Mouse (Mus musculus): Measurements from ENCODE around the gene 2510002D24Rik. TPM values are rescaled to one million over a fixed set of nuclear protein-coding genes. Genes with fewer than 3 reads are reported as not detected.

2510002D24Rik gene
- 36.2 and 40.1 TPM in 2 replicates for polyA plus RNA-seq (2014; fragmentation: Nextera tagmentation; extraction: Ambion mirVana)

DNA sequence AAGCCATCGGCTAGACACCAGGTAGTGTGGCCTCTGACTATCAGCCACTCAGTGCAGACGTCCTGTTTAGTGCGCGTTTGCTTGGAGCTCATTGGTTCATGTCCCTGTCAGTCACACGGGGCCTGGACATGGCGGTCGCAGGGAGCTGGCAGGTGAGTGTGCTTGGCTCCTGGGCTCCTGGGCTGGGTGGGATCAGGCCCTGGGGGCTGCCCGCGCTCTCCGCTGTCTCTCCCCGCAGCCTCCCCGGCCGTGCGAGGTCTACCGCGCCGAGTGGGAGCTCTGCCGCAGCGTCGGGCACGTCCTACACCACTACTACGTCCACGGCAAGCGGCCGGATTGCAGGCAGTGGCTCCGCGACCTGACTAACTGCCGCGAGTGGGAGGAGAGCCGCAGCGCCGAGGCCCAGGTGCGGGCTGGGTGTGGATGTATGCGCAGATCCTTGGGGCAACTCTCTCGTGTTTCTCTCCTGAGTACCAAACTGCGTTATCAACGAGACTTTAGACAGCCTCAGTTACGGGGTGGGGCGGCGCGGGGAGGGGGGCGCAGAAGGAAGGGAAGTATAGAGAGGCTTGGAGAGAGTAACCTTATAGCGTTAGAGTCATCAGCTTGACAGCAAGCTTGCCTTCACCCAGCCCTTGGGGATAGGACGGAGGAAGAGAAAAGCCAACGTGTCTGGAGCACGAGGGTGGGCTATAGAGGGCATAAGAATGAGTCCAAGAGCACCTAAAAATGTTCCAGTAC is at the start of gene 2510002D24Rik, which contains the start of gene Gm28539:
TSS of gene 2510002D24Rik (plus strand) at position 111 of the 741 bp plus-strand sequence.
TSS of gene Gm28539 (plus strand) at position 117 of the 741 bp plus-strand sequence.
- H3K27me3 ChIP-seq (ENCODE audit: control insufficient read depth, insufficient read depth, low read length) = no peaks in the 10 kb centered on the region
- WGBS = 1% methylated on average over 46 of the region's 46 CpGs
- no peaks in the 10 kb centered on the region for H3K9me3 ChIP-seq (ENCODE audit: control insufficient read depth, low read length)
- peak within 1 kb of the TSS; percentile 62 for H3K4me2 ChIP-seq (replicated peaks; ENCODE audit: low read depth, low read length)
- peak within 1 kb of the TSS; percentile 83 for H3K4me3 ChIP-seq (ENCODE audit: low read length)
- H3K36me3 ChIP-seq (ENCODE audit: control insufficient read depth, insufficient read depth, low read length) = peaks cover 36% of the 10 kb centered on the region
- peak within 1 kb of the TSS; percentile 86 for H3K9ac ChIP-seq (ENCODE audit: low read depth, low read length)
- peak; percentile 97 for ATAC-seq (ENCODE audit: low FRiP score, low TSS enrichment)
- H3K27ac ChIP-seq (ENCODE audit: low read depth, low read length) = peak within 1 kb of the TSS; percentile 19; the same call in 1 of the 2 replicates
- H3K4me1 ChIP-seq (ENCODE audit: control insufficient read depth, insufficient read depth, low read length) = no peaks in the 10 kb centered on the region

DNA sequence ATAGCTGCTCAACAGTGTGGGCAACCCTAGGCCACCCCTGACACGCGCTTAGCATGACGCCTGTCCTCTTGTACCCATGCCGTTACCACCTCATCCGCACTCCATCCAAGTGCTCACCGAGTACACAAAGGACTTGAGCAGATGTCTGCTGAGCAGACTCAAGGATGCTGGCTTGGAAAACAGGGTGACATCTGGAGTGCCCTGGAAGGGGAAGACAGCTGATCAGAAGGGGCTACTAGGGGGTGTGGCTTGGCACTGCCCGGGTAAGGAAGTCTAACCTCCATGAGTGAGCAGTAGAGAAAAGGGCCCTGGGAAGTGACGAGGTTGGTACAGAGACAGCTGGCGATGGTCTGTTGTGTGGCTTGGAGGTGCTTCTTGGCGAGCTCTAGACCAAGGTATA is 49.7 kb upstream of the 2510002D24Rik start:
- no peak overlapping the region for H3K4me3 ChIP-seq (ENCODE audit: low read length)
- no peaks in the 10 kb centered on the region for H3K27me3 ChIP-seq (ENCODE audit: control insufficient read depth, insufficient read depth, low read length)
- no peaks in the 10 kb centered on the region for H3K9me3 ChIP-seq (ENCODE audit: control insufficient read depth, low read length)
- no peak for ATAC-seq (ENCODE audit: low FRiP score, low TSS enrichment)
- H3K4me2 ChIP-seq (replicated peaks; ENCODE audit: low read depth, low read length) = no peak overlapping the region
- H3K36me3 ChIP-seq (ENCODE audit: control insufficient read depth, insufficient read depth, low read length) = peaks cover 80% of the 10 kb centered on the region
- 90% methylated on average over 10 of the region's 10 CpGs for WGBS
- H3K27ac ChIP-seq (ENCODE audit: low read depth, low read length) = no peak overlapping the region
- no peak overlapping the region for H3K9ac ChIP-seq (ENCODE audit: low read depth, low read length)
- H3K4me1 ChIP-seq (ENCODE audit: control insufficient read depth, insufficient read depth, low read length) = peaks cover 4% of the 10 kb centered on the region; the same call in 1 of the 2 replicates

- Histone ChIP-seq H3K27ac (ENCODE audit: low read depth, low read length) (no peak overlapping the region), H3K4me2 (replicated peaks; ENCODE audit: low read depth, low read length) (no peak overlapping the region), H3K27me3 (ENCODE audit: control insufficient read depth, insufficient read depth, low read length) (no peaks in the 10 kb centered on the region), H3K4me3 (ENCODE audit: low read length) (no peak overlapping the region), H3K36me3 (ENCODE audit: control insufficient read depth, insufficient read depth, low read length) (peaks cover 85% of the 10 kb centered on the region), H3K9ac (ENCODE audit: low read depth, low read length) (no peak overlapping the region), H3K9me3 (ENCODE audit: control insufficient read depth, low read length) (no peaks in the 10 kb centered on the region), H3K4me1 (ENCODE audit: control insufficient read depth, insufficient read depth, low read length) (no peaks in the 10 kb centered on the region)
- ATAC-seq (ENCODE audit: low FRiP score, low TSS enrichment) = no peak
- WGBS = 82% methylated on average over 10 of the region's 10 CpGs
Observed at GRCm38 (mm10) chr16:18788627-18789406, 47.6 kb upstream of the 2510002D24Rik start.

DNA sequence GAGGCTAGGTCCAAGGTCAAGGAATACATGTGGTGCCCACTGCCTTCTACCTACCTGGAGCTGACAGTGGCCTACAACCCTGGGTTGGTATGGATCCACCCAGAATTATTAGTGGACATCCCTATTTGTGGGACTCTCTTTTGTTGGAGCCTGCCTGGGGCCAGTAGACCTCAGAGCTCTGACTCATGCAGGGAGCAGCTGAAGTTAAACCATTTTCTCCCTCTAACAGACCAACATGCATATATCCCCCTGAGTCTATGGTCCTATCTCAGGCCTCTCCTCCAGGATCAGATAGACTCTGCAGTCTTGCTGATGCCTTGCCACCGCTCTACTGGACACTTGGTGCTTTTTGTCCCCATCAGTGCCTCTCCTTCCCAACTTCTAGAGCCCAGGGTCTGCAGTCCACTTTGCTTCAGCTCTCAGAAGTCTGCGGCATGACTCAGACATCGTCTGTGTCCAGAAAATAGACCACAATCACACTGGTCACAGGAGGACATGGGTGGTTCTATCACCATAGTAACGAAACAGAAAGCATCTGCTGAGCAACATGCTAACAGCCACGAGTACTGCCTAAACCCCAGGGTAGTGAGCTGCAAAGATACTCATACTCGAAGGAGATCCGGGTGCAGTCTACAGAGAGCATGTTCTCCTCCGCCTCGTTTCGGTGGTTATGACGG is 41.0 kb upstream of the 2510002D24Rik start:
- Histone ChIP-seq H3K27ac (ENCODE audit: low read depth, low read length) (no peak overlapping the region), H3K27me3 (ENCODE audit: control insufficient read depth, insufficient read depth, low read length) (no peaks in the 10 kb centered on the region), H3K9me3 (ENCODE audit: control insufficient read depth, low read length) (no peaks in the 10 kb centered on the region), H3K36me3 (ENCODE audit: control insufficient read depth, insufficient read depth, low read length) (peaks cover 87% of the 10 kb centered on the region), H3K4me1 (ENCODE audit: control insufficient read depth, insufficient read depth, low read length) (no peaks in the 10 kb centered on the region), H3K9ac (ENCODE audit: low read depth, low read length) (no peak overlapping the region), H3K4me2 (replicated peaks; ENCODE audit: low read depth, low read length) (no peak overlapping the region), H3K4me3 (ENCODE audit: low read length) (no peak overlapping the region; the same call in 1 of the 2 replicates)
- ATAC-seq (ENCODE audit: low FRiP score, low TSS enrichment) = no peak
- WGBS = 93% methylated on average over 11 of the region's 11 CpGs

DNA sequence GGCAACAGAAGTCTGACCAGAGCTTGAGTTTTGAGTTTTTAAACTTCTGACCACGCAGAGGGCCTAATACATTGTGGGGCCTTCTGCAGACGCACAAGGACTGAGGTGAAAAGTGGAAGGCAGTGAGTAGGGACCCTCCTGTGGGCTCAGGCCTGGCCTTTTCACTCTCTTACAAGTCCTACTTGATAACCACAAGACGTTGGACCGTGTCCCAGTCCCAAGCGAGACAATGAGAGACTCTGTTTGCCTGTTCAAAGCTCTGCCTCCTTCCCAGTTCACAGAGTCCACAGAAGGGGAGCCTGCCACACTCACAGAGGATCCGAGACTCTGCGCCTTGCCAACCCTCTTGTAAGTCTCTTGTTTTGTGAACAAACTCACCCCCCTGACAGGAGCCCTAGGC is 39.7 kb upstream of the 2510002D24Rik start:
- H3K27ac ChIP-seq (ENCODE audit: low read depth, low read length) = no peak overlapping the region
- WGBS = 94% methylated on average over 7 of the region's 7 CpGs
- no peaks in the 10 kb centered on the region for H3K4me1 ChIP-seq (ENCODE audit: control insufficient read depth, insufficient read depth, low read length)
- no peak overlapping the region for H3K9ac ChIP-seq (ENCODE audit: low read depth, low read length)
- H3K4me2 ChIP-seq (replicated peaks; ENCODE audit: low read depth, low read length) = no peak overlapping the region
- H3K27me3 ChIP-seq (ENCODE audit: control insufficient read depth, insufficient read depth, low read length) = no peaks in the 10 kb centered on the region
- no peak for ATAC-seq (ENCODE audit: low FRiP score, low TSS enrichment)
- H3K4me3 ChIP-seq (ENCODE audit: low read length) = no peak overlapping the region
- H3K36me3 ChIP-seq (ENCODE audit: control insufficient read depth, insufficient read depth, low read length) = peaks cover 87% of the 10 kb centered on the region
- no peaks in the 10 kb centered on the region for H3K9me3 ChIP-seq (ENCODE audit: control insufficient read depth, low read length)

DNA sequence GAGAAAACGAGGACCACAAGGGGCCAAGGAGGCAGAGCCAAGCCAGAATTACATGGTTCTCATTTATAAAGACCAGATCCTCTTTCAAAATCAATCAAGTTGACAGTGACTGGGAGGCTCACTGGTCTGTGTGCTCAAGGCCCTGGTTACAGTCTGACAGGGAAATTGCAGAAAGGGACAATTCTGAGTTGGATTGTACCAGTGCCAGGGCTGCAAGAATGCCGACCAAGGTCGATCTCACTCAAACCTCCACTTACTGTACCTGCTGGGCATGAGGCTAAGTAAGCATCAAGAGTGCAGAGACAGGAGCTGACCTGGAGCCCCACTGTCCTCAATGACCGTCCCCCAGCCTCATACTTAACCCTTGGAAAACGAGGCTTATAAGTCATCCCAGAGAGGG is 38.2 kb upstream of the 2510002D24Rik start:
- 86% methylated on average over 5 of the region's 5 CpGs for WGBS

GRCm38 (mm10) chr16:18798841-18799240 is 37.5 kb upstream of the 2510002D24Rik start:
- Histone ChIP-seq H3K4me3 (ENCODE audit: low read length) (no peak overlapping the region), H3K27me3 (ENCODE audit: control insufficient read depth, insufficient read depth, low read length) (no peaks in the 10 kb centered on the region), H3K27ac (ENCODE audit: low read depth, low read length) (no peak overlapping the region), H3K36me3 (ENCODE audit: control insufficient read depth, insufficient read depth, low read length) (peaks cover 75% of the 10 kb centered on the region), H3K4me2 (replicated peaks; ENCODE audit: low read depth, low read length) (no peak overlapping the region), H3K9ac (ENCODE audit: low read depth, low read length) (no peak overlapping the region), H3K4me1 (ENCODE audit: control insufficient read depth, insufficient read depth, low read length) (no peaks in the 10 kb centered on the region), H3K9me3 (ENCODE audit: control insufficient read depth, low read length) (no peaks in the 10 kb centered on the region)
- WGBS = 75% methylated on average over 2 of the region's 2 CpGs
- no peak for ATAC-seq (ENCODE audit: low FRiP score, low TSS enrichment)

More for the DNA sequence above, 38.2 kb upstream of the 2510002D24Rik start:
- H3K4me2 ChIP-seq (replicated peaks; ENCODE audit: low read depth, low read length) = no peak overlapping the region
- ATAC-seq (ENCODE audit: low FRiP score, low TSS enrichment) = no peak
- H3K4me3 ChIP-seq (ENCODE audit: low read length) = no peak overlapping the region
- H3K9me3 ChIP-seq (ENCODE audit: control insufficient read depth, low read length) = no peaks in the 10 kb centered on the region
- no peaks in the 10 kb centered on the region for H3K27me3 ChIP-seq (ENCODE audit: control insufficient read depth, insufficient read depth, low read length)
- no peak overlapping the region for H3K27ac ChIP-seq (ENCODE audit: low read depth, low read length)
- no peaks in the 10 kb centered on the region for H3K4me1 ChIP-seq (ENCODE audit: control insufficient read depth, insufficient read depth, low read length)
- peaks cover 78% of the 10 kb centered on the region for H3K36me3 ChIP-seq (ENCODE audit: control insufficient read depth, insufficient read depth, low read length)
- no peak overlapping the region for H3K9ac ChIP-seq (ENCODE audit: low read depth, low read length)

- H3K4me1 ChIP-seq (ENCODE audit: control insufficient read depth, insufficient read depth, low read length) = peaks cover 2% of the 10 kb centered on the region
- no peak overlapping the region for H3K4me2 ChIP-seq (replicated peaks; ENCODE audit: low read depth, low read length)
- H3K27me3 ChIP-seq (ENCODE audit: control insufficient read depth, insufficient read depth, low read length) = no peaks in the 10 kb centered on the region
- 95% methylated on average over 2 of the region's 2 CpGs for WGBS
- H3K36me3 ChIP-seq (ENCODE audit: control insufficient read depth, insufficient read depth, low read length) = peaks cover 70% of the 10 kb centered on the region
- no peak overlapping the region for H3K9ac ChIP-seq (ENCODE audit: low read depth, low read length)
- ATAC-seq (ENCODE audit: low FRiP score, low TSS enrichment) = no peak
- no peak overlapping the region for H3K27ac ChIP-seq (ENCODE audit: low read depth, low read length)
- no peaks in the 10 kb centered on the region for H3K9me3 ChIP-seq (ENCODE audit: control insufficient read depth, low read length)
- no peak overlapping the region for H3K4me3 ChIP-seq (ENCODE audit: low read length)
Observed at GRCm38 (mm10) chr16:18805746-18806145, 30.6 kb upstream of the 2510002D24Rik start.
